In the genomic region with DNA sequence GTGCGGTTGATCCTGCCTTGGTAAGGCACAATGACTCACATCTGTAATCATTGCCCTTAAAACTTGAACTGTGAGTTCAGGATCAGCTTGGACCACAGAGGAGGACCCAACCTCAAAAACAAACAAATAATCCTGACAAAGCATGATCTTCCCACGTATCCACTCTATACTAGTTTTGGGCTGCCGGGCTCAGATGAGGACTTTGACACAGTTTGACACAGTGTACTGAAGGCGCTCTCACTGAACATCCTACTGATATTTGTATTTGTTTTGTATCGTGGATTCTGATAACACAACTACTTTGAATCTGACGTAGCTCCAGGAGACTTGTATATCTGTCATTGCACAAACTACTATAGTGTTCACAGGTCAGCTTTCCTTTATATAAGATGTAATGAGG, we compare ENCODE assay signal across 29 mouse cellular contexts. TPM values are rescaled to one million over a fixed set of nuclear protein-coding genes. Genes with fewer than 3 reads are reported as not detected.
DNase-seq lines count a peak whose midpoint lies in the region; ATAC-seq and TF ChIP-seq lines count a peak whose summit lies in the region.
"Had no signal": no experiment of that assay in that cellular context is flagged by ENCODE, and none has a peak within 500 bp of the region (broad histone marks: within the 10 kb centered on the region; RNA-seq: fewer than 3 reads in every experiment).

No protein-coding gene starts in this region.

- H3K9me3 ChIP-seq in heart, embryonic 11.5 days (replicated peaks; ENCODE audit: control insufficient read depth, low read length) = no peaks in the 10 kb centered on the region
- no peaks in the 10 kb centered on the region for H3K9me3 ChIP-seq in stomach, postnatal 0 days (ENCODE audit: control insufficient read depth, low read length)
- H3K9me3 ChIP-seq: embryonic facial prominence, embryonic 12.5 days; embryonic facial prominence, embryonic 15.5 days; heart, embryonic 13.5 days had no signal

- no peak for TF ChIP-seq CTCF in left cerebral cortex, adult 2 months (IDR thresholded peaks at IDR 0.05)
- TF ChIP-seq CTCF in stomach, postnatal 0 days (IDR thresholded peaks at IDR 0.05; ENCODE audit: low read depth) = no peak

- H3K4me2 ChIP-seq in heart, embryonic 11.5 days = no peak overlapping the region
- H3K4me2 ChIP-seq in stomach, postnatal 0 days (replicated peaks; ENCODE audit: low read depth) = no peak overlapping the region
- H3K4me2 ChIP-seq: embryonic facial prominence, embryonic 12.5 days; embryonic facial prominence, embryonic 15.5 days; heart, embryonic 13.5 days; hindbrain, embryonic 14.5 days had no signal

- H3K4me3 ChIP-seq in heart, embryonic 11.5 days (ENCODE audit: low read depth, low read length) = no peak overlapping the region
- H3K4me3 ChIP-seq in left cerebral cortex, adult 2 months = no peak overlapping the region
- H3K4me3 ChIP-seq in stomach, postnatal 0 days (ENCODE audit: low read depth, low read length) = no peak overlapping the region
- H3K4me3 ChIP-seq: embryonic facial prominence, embryonic 12.5 days; embryonic facial prominence, embryonic 15.5 days; heart, embryonic 13.5 days had no signal

- H3K9ac ChIP-seq in heart, embryonic 11.5 days (ENCODE audit: low read depth, low read length) = no peak overlapping the region
- H3K9ac ChIP-seq in stomach, postnatal 0 days (ENCODE audit: low read length) = no peak overlapping the region
- H3K9ac ChIP-seq: embryonic facial prominence, embryonic 12.5 days; embryonic facial prominence, embryonic 15.5 days; forebrain, postnatal 0 days; heart, embryonic 13.5 days; hindbrain, embryonic 14.5 days had no signal

- WGBS in heart, embryonic 11.5 days (ENCODE audit: insufficient replicate concordance) = 86% methylated on average over 6 of the region's 6 CpGs
- WGBS in large intestine, adult 2 months = 52% methylated on average over 6 of the region's 6 CpGs
- 65% methylated on average over 6 of the region's 6 CpGs for WGBS in stomach, postnatal 0 days

- H3K4me1 ChIP-seq in heart, embryonic 11.5 days (ENCODE audit: control insufficient read depth, insufficient read depth, low read length) = no peaks in the 10 kb centered on the region
- no peaks in the 10 kb centered on the region; the same call in 1 of the 2 replicates for H3K4me1 ChIP-seq in stomach, postnatal 0 days (replicated peaks; ENCODE audit: control insufficient read depth, insufficient read depth)
- H3K4me1 ChIP-seq: embryonic facial prominence, embryonic 12.5 days; embryonic facial prominence, embryonic 15.5 days; heart, embryonic 13.5 days had no signal

- ATAC-seq in heart, embryonic 11.5 days (replicated peaks; ENCODE audit: insufficient number of reproducible peaks, low FRiP score, low TSS enrichment) = no peak
- peak; percentile 93 for ATAC-seq in stomach, postnatal 0 days (ENCODE audit: low FRiP score, low TSS enrichment)
- ATAC-seq: CD4-positive, CD25-positive, alpha-beta regulatory T cell, adult 4 months; forebrain, embryonic 14.5 days; forebrain, postnatal 0 days; hindbrain, postnatal 0 days; inflammation-experienced regulatory T-cells, adult 6 months; intestine, embryonic 16.5 days had no signal

- no peak for TF ChIP-seq EP300 in stomach, postnatal 0 days (optimal IDR thresholded peaks at IDR 0.05)

- intact Hi-C loops in left cerebral cortex, adult 2 months (cut with DNase I) = no loop called here

- no peaks in the 10 kb centered on the region for H3K27me3 ChIP-seq in heart, embryonic 11.5 days (ENCODE audit: control insufficient read depth, insufficient read depth, low read length)
- no peaks in the 10 kb centered on the region for H3K27me3 ChIP-seq in stomach, postnatal 0 days (ENCODE audit: control insufficient read depth, insufficient read depth, low read length)
- H3K27me3 ChIP-seq: embryonic facial prominence, embryonic 12.5 days; embryonic facial prominence, embryonic 15.5 days; heart, embryonic 13.5 days had no signal

- no peaks in the 10 kb centered on the region for H3K36me3 ChIP-seq in heart, embryonic 11.5 days (ENCODE audit: control insufficient read depth, insufficient read depth, low read length)
- H3K36me3 ChIP-seq in stomach, postnatal 0 days (ENCODE audit: control insufficient read depth, insufficient read depth, low read length) = no peaks in the 10 kb centered on the region
- H3K36me3 ChIP-seq: embryonic facial prominence, embryonic 12.5 days; embryonic facial prominence, embryonic 15.5 days; heart, embryonic 13.5 days had no signal

- H3K27ac ChIP-seq in heart, embryonic 11.5 days (ENCODE audit: low read depth, low read length) = no peak overlapping the region
- peak overlapping the region; percentile 80 for H3K27ac ChIP-seq in left cerebral cortex, adult 2 months
- no peak overlapping the region for H3K27ac ChIP-seq in stomach, postnatal 0 days (replicated peaks)
- H3K27ac ChIP-seq: embryonic facial prominence, embryonic 12.5 days; embryonic facial prominence, embryonic 15.5 days; heart, embryonic 13.5 days; hindbrain, embryonic 14.5 days; hindbrain, postnatal 0 days had no signal

- DNase-seq in heart, adult 11 months = peak; percentile 39
- DNase-seq in left cerebral cortex, adult 2 months (ENCODE audit: extremely low spot score in 1 of 2, low spot score in 2 of 2) = no peak
- DNase-seq in left cerebral cortex, adult 11 months (ENCODE audit: low spot score) = no peak
- DNase-seq in large intestine, adult 2 months (ENCODE audit: low read depth, low spot score) = peak; percentile 46
- DNase-seq in stomach, postnatal 0 days (ENCODE audit: low spot score) = no peak
- DNase-seq in adipocyte (ENCODE audit: low spot score) = no peak
- DNase-seq: adrenal gland, adult 8-10 months; adrenal gland, postnatal 25 days; cerebellum, adult 11-12 months; cerebellum, adult 8-10 months; cerebellum, postnatal 10 days; forebrain, postnatal 0 days had no signal

RNA-seq across cellular contexts. Expression of a gene that starts 13.1 kb away (rescaled TPM):
- polyA plus RNA-seq in heart, embryonic 11.5 days (2014; fragmentation: Nextera tagmentation; extraction: Ambion mirVana) = 0.06 TPM in 1 of 2 replicates, not detected in the other
- total RNA-seq in left cerebral cortex, adult 2 months (2021) = 1 to 10 TPM in 1 of 2 experiments, under 1 TPM in 1; 0.68 to 1.3 TPM
- not detected in 2 replicates for polyA plus RNA-seq in large intestine, adult 2 months (2012; rRNA removed)
- 0.04 and 0.05 TPM in 2 replicates for polyA plus RNA-seq in stomach, postnatal 0 days (2015; fragmentation: Nextera tagmentation; extraction: Ambion mirVana)
- total RNA-seq: gastrocnemius, postnatal 25 days; heart, postnatal 14 days; heart, postnatal 4 days; MEL had no signal
- polyA plus RNA-seq: C2C12; gonadal fat pad, adult 2 months had no signal

RNA-seq across cellular contexts. Expression of a gene that starts 14.0 kb away (rescaled TPM):
- polyA plus RNA-seq in heart, embryonic 11.5 days (2014; fragmentation: Nextera tagmentation; extraction: Ambion mirVana) = 0.23 and 0.40 TPM in 2 replicates
- total RNA-seq in left cerebral cortex, adult 2 months (2021) = under 1 TPM; 0.18 to 0.42 TPM
- not detected in 2 replicates for polyA plus RNA-seq in large intestine, adult 2 months (2012; rRNA removed)
- polyA plus RNA-seq in stomach, postnatal 0 days (2015; fragmentation: Nextera tagmentation; extraction: Ambion mirVana) = 0.11 and 0.13 TPM in 2 replicates
- total RNA-seq: adrenal gland, postnatal 25 days; gastrocnemius, adult 18-20 months; gastrocnemius, postnatal 25 days had no signal
- polyA plus RNA-seq: gonadal fat pad, adult 2 months had no signal

Comparison
In these comparisons a context has a peak if more than half of its experiments do, and no peak if none do; other contexts are left out.
1. DNase-seq: peak in heart, adult 11 months (single experiment) and large intestine, adult 2 months (single experiment); none in left cerebral cortex, adult 2 months (0 of 2), left cerebral cortex, adult 11 months (single experiment), stomach, postnatal 0 days (single experiment) and adipocyte (single experiment).